Mouse (Mus musculus): ENCODE results near the gene Ncoa3.
A peak's percentile ranks its signal among the peaks of the same experiment; 100 is the strongest.

Ncoa3 gene

DNA sequence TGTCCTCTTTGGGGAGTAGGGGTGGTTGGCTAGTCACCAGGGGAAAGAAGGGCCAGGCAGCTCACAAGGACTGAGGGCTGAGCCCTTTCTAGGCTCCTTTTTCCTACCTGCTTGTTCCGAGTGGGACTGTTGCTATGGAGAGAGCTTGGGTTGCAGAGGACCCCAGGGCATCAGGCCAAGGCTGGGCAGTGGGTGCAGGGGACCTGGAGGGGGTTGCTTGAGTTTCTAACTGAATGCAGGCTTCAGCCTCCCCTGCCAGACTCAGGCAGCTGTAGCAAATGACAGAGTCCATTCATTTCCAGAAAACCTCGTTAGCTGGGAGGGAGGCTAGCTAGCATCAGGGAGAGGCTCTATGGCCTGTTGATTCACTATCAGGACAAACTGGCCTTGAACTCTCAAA is 114.2 kb downstream of the Ncoa3 start:
- no peak for DNase-seq (ENCODE audit: low spot score)

DNA sequence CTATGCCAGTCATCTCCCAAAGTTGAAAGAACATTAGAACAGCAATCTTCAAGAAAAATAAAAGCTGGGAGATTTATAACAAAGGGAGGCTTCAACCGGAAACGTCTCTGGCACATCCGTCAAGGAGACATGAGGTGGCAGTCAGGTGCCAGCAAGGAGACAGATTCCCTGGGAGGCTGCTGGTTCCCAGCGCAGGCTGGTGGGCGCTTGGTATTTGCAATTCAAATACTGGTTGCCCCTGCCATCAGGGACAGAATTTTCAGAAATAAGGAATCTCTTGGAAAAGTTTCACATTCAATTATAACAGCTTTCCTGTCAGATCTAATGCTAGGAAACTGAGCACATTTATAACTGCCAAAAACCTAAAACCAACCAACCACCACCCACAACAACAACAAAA is 115.5 kb downstream of the Ncoa3 start:
- no peak for DNase-seq (ENCODE audit: low spot score)

DNA sequence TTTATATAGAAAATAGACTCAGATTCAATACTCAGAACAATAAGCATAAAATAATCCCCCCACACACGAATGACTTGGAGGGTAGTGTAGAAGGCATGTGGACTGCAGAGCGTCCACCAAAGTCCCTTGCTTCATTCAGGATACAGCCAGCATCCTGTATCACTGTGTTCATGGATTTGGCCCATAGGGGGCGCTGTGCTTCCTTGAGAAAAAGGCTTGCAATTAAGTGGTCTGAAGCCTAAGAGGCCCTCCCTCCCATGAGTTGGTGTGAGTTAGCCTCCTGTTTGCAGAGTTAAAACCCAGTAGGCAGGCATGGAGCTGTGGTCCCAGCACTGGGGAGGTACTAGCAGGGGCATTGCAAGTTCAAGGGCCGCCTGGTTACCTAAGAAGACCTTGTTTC is 115.9 kb downstream of the Ncoa3 start:
- DNase-seq (ENCODE audit: low spot score), result peak; percentile 87

DNA sequence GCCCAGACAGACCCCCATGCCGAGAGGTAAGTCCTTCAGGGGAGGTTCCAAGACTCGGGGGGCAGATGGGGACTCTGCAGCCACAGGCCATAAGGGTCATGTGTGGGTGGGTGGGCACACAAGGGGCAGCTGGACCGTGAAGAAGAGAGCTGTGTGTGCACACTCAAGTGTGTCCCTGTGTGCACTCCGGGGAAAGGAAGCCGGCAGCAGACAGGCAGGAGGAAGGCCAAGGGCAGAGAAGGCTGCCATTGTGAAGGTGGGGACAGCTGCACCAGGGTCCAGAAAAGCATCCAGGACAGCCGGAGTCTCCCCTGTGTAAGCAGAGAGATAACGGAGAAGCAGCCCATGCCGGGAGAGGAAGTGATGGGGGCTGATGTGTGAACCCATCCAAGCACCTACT is 118.3 kb downstream of the Ncoa3 start:
- no peak for DNase-seq (ENCODE audit: low spot score)

DNA sequence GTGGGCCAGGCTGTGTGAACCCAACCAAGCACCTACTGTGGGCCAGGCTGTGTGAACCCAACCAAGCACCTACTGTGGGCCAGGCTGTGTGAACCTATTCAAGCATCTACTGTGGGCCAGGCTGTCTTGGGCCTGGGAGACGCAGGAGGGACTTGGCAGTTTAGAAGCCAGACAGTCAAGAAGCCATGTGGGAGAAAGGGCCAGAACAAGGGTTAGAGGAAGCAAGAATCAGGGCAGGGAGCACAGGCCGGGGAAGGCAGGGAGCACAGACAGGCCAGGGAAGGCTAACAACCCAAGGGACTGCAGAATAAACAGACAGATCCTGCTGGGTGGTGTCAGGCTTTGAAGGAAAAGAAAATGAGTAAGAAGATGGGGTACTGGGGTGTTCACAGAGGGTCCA is 118.8 kb downstream of the Ncoa3 start:
- no peak for DNase-seq (ENCODE audit: low spot score)

DNA sequence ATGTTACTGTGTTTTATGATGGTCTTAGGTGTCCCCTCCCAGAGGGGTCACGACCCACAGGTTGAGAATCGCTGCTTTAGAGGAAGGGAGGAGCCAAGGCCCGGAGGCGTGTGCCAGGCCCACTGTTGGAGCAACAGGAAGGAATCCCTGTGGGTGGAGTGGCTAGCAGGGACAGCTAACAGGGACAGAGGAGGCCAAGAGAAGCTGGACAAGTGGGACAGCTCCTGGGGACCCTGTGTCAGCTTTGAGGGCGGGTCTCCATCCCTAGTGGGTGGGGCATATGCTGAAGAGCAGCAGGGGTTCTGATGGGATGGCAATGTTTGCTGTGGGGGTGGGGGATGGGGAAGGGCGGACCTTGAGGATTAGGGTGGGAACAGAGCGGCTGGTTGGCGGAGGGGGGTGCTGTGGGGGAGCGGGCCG is 119.4 kb downstream of the Ncoa3 start:
- DNase-seq (ENCODE audit: low spot score), result no peak

DNA sequence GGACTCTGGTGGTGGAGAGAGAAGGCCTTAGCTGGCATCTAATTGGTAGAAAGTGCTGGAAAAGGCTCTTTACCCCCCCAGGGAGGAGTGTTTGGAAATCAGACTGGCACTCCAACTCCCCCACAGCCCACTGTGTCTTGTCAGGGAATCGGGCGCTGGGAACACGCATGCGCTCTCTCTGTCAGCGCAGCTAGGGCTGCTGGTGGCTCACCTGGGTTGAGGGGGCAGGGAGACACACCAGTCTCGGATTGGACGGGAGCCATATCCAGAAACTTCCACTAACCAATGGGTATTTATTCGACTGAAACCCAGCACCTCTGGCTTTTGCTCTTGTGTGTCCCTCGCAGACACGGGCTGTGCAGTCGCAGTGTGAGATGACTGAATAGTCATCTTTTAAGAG is 120.5 kb downstream of the Ncoa3 start:
- DNase-seq (ENCODE audit: low spot score), result no peak

DNA sequence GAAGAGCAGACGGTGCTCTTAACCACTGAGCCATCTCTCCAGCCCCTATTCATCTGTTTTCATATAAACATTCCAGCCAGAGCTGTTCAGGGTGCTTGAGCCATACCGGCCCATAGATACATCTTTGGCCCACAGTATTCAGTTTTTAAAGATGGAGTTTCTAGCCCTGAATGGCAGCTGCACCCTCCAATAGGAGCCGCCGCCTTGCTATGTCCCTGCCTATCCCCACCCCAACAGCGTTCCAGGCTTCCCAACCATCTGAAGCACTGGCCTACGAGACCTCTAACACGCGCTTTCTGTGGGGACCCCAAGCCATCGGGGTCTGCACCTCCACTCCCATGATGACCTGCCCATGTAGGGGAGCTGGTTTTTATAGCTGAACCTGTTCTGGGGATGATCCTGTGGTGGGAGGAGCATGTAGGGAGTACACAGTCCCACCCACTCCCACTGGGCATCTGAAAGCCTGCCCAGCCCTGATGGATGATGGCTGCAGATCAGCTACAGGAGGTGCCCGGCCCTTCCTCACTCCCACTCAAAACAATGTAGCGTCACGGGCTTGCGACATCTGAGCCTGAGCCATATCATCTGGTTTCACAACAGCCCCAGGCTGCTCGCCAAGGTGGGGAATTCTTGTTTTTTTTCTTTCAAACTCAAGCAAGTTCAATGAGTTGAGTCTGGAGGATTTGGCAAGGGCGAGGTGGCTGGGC is 123.3 kb downstream of the Ncoa3 start:
- peak; percentile 79 for DNase-seq (ENCODE audit: low spot score)

DNA sequence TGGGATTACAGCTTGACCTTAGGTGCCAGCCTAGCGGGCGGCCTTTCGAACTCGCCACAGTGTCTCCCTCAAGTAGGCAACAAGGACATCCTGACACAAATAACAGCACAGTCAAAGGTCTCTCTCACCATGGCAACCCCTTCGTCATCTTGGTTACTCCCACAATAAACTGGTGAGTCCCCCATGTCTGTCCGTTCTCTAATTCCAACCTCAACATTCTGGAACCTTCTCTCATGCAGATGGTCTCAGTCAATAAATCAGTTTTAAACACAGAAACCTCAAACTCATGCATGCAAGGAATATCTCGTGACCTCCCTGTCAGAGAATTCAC is 123.8 kb downstream of the Ncoa3 start:
- no peak for DNase-seq (ENCODE audit: low spot score)

DNA sequence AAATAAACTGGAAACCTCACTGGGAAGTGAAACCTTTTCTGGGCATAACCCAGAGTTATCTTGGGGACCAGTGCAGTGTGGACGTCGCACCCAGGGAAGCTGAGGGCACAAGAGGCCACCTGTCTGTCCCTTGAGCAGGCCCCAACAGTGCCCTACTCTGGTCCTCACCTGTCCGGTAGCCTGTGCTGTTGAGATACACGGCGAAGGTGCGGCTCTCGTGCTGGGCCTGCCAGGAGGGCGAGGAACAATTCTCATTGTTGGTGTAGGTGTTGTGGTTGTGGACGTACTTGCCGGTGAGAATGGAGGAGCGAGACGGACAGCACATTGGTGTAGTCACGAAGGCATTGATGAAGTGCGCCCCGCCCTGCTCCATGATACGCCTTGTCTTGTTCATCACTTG is 124.3 kb downstream of the Ncoa3 start:
- no peak for DNase-seq (ENCODE audit: low spot score)

DNA sequence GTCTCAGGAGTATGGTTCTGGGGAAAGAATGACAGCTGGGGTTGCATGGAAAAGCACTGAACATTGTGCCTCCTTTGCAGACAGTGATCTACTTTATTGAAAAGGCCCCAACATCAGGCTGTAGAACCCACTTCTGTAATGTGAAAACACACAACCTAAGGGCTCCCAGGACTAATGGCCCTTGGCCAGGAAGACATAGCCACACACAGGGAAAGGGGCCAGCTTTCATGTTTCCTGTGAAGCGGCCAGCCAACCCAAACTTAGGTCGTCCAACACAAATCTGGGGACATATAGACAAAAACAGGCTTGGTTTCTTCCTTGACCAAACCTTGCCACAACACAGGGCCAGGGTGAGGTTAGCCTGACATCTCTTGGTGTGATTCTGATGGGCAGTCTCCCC is 127.6 kb downstream of the Ncoa3 start:
- no peak for DNase-seq (ENCODE audit: low spot score)

DNA sequence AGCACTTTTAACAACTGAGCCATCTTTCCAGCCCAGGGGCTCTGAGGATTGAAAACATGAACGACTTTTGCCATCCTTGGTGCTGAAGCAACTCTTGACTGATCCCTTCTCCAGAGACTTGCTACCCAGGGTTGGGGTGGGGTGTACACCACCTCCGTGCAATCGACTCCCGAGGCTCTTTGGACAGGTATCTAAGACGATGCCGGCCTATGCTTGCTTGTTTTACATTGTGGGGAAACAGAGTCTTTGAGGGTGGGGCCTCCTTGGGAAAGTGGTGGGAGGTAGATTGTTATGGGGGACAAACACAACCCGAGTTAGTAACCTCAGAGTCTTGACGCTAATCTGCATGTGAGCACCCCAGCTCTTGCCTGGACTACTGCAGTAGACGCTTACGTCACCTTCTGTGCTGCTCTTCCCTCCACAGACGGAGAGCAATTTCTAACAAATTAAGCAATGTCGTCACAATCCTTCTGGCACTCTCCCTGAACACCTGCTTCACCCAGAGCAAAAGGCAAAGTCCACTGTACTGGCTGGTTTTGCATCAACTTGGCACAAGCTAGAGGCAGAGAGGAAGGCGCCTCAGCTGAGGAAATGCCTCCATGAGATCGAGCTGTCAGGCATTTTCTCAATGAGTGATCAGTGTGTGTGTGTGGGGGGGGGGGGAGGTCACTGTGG is 129.4 kb downstream of the Ncoa3 start:
- DNase-seq (ENCODE audit: low spot score), result no peak

DNA sequence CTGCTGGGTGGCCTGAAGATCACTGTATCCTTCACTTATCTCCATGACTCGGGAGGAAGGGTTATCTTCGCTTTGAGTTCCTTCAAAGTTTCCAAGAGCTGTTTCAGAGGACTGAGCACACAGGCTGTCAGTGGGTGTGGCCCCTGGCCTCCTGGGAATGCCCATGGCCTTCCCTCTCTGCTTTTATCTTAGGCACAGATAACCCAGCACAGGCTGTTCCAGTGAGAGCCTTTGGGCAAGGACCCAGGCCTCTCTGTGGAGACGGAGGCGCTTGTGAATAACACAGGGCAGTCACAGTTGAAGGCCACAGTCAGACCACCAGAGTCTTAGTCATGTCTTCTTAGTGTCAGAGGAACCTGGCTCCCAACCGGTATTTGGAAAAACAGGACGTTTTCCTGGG is 130.3 kb downstream of the Ncoa3 start:
- DNase-seq (ENCODE audit: low spot score), result peak; percentile 49

All from urinary bladder, postnatal 14 days (tissue).